Mouse (Mus musculus): ENCODE results near the gene Fam120b. TPM values are rescaled to one million over a fixed set of nuclear protein-coding genes. Genes with fewer than 3 reads are reported as not detected.

Fam120b gene
- 40.4 and 44.3 TPM in 2 replicates for polyA plus RNA-seq (2016; fragmentation: Nextera tagmentation; extraction: Ambion mirVana)

DNA sequence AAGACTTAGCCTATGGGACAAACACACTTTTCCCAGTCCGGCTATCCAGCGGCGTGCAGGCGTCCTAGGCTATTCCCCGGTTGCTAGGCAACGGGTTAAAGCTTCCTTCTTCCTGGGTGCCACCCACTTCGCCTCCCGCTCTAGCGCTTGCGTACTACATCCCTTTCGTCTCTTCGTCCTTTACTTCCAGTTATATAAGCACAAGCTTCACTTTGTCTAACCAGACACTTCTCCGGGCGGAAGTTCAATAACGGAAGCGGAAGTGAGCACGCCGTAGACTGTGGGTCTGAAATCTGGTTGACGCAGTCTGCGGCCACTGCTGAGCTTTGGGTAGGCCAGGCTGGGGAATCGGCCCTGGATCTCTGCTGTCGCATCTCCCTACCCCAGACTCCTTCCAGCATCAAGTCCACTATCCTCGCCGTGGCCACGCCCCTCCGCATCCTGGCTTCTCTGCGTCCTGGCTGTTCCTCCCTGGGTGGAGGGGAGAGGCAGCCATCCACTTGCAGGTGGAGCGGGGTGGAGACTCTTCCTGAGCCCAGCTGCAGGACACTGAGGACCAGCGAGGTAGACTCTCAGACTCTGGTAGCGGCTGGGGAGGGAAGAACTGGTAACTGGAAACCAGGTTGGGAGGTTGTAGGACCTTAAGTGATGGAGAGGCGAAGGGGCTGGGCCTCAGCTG is at the start of gene Fam120b:
TSS of gene Fam120b (plus strand) at position 206 of the 679 bp plus-strand sequence.
- ATAC-seq (ENCODE audit: low FRiP score, low read depth) = peak; percentile 96
- Histone ChIP-seq H3K4me3 (peak within 1 kb of the TSS; percentile 67), H3K36me3 (no peaks in the 10 kb centered on the region), H3K4me1 (peaks cover 24% of the 10 kb centered on the region), H3K27me3 (peaks cover 15% of the 10 kb centered on the region; the same call in 1 of the 2 replicates), H3K27ac (replicated peaks) (peak within 1 kb of the TSS; percentile 88), H3K9me3 (no peaks in the 10 kb centered on the region), H3K4me2 (replicated peaks) (peak within 1 kb of the TSS; percentile 71), H3K9ac (replicated peaks) (peak within 1 kb of the TSS; percentile 79)
- whole genome bisulfite sequencing = under 1% methylated on average over 31 of the region's 31 CpGs

DNA sequence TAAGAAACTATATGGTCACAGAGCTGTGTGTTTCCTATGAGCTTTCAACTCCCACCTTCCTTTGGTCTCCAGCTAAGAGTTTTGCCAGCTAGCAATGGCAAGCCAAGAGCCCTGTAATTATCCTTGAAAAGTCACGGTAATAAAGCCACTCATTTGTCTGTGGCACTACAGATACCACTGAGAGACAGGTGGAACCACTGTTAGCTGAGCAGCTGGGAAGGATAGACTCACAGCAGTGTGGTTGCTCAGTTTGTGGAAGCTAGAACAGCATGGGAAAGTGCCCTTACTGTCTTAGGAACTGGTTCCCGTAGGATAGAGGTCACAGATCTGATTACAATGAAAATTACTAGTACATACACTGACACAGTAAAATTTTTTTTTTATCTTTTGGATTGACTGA is 45.9 kb upstream of the Fam120b start:
- no peak overlapping the region for H3K27ac ChIP-seq (replicated peaks)

GRCm38 (mm10) chr17:15352869-15353610 is 43.0 kb upstream of the Fam120b start:
- 77% methylated on average over 10 of the region's 10 CpGs for WGBS
- ATAC-seq (ENCODE audit: low FRiP score, low read depth) = no peak
- Histone ChIP-seq H3K4me3 (no peak overlapping the region), H3K27me3 (0 out of 2 replicates have a peak, but pooled peaks cover 3% of the 10 kb centered on the region), H3K9me3 (no peaks in the 10 kb centered on the region), H3K9ac (replicated peaks) (no peak overlapping the region), H3K27ac (replicated peaks) (no peak overlapping the region), H3K36me3 (no peaks in the 10 kb centered on the region), H3K4me2 (replicated peaks) (no peak overlapping the region), H3K4me1 (no peaks in the 10 kb centered on the region)

More for the DNA sequence above, 45.9 kb upstream of the Fam120b start:
- ATAC-seq (ENCODE audit: low FRiP score, low read depth) = no peak
- Histone ChIP-seq H3K4me1 (no peaks in the 10 kb centered on the region), H3K36me3 (no peaks in the 10 kb centered on the region), H3K9ac (replicated peaks) (no peak overlapping the region), H3K9me3 (no peaks in the 10 kb centered on the region), H3K4me2 (replicated peaks) (no peak overlapping the region), H3K27me3 (no peaks in the 10 kb centered on the region; the same call in 1 of the 2 replicates), H3K4me3 (no peak overlapping the region)
- WGBS = 81% methylated on average over 2 of the region's 2 CpGs

- no peak for ATAC-seq (ENCODE audit: low FRiP score, low read depth)
- Histone ChIP-seq H3K9me3 (no peaks in the 10 kb centered on the region), H3K4me3 (no peak overlapping the region), H3K4me2 (replicated peaks) (no peak overlapping the region), H3K9ac (replicated peaks) (no peak overlapping the region), H3K27me3 (0 out of 2 replicates have a peak, but pooled peaks cover 3% of the 10 kb centered on the region), H3K36me3 (no peaks in the 10 kb centered on the region), H3K4me1 (no peaks in the 10 kb centered on the region), H3K27ac (replicated peaks) (no peak overlapping the region)
- 88% methylated on average over 2 of the region's 2 CpGs for WGBS
Measured at GRCm38 (mm10) chr17:15354006-15354405, 42.0 kb upstream of the Fam120b start.

GRCm38 (mm10) chr17:15355072-15355471 is 40.9 kb upstream of the Fam120b start:
- Histone ChIP-seq H3K4me1 (no peaks in the 10 kb centered on the region), H3K4me2 (replicated peaks) (no peak overlapping the region), H3K9me3 (no peaks in the 10 kb centered on the region), H3K27ac (replicated peaks) (no peak overlapping the region), H3K9ac (replicated peaks) (no peak overlapping the region), H3K4me3 (no peak overlapping the region), H3K36me3 (no peaks in the 10 kb centered on the region), H3K27me3 (0 out of 2 replicates have a peak, but pooled peaks cover 3% of the 10 kb centered on the region)
- no peak for ATAC-seq (ENCODE audit: low FRiP score, low read depth)
- WGBS = 97% methylated on average over 3 of the region's 3 CpGs

DNA sequence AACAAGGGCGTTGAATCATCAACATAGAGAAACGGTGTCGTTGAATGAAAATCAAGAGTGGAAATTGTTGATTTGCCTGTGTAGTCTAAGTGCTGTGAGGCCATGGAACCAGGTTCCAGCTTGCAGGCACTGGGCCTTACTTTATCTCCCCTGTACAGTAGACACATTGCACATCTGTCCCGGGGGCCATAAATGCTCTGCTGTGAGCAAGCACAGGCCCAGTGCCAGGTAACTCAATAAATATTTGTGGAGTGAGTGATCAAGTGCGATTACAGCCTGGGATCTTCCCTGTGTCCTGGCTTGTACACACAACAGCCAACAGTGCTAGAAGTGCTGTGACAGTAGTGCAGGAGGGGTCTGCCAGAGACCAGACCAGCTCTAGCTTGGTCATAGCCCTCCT is 39.5 kb upstream of the Fam120b start:
- no peaks in the 10 kb centered on the region for H3K4me1 ChIP-seq
- no peak for ATAC-seq (ENCODE audit: low FRiP score, low read depth)
- 92% methylated on average over 5 of the region's 5 CpGs for WGBS

GRCm38 (mm10) chr17:15357071-15357470 is 38.9 kb upstream of the Fam120b start:
- no peak for ATAC-seq (ENCODE audit: low FRiP score, low read depth)
- WGBS = 77% methylated on average over 3 of the region's 3 CpGs
- H3K4me2 ChIP-seq (replicated peaks) = no peak overlapping the region

More for the DNA sequence above, 39.5 kb upstream of the Fam120b start:
- Histone ChIP-seq H3K4me2 (replicated peaks) (no peak overlapping the region), H3K9ac (replicated peaks) (no peak overlapping the region), H3K27me3 (0 out of 2 replicates have a peak, but pooled peaks cover 3% of the 10 kb centered on the region), H3K9me3 (no peaks in the 10 kb centered on the region), H3K27ac (replicated peaks) (no peak overlapping the region), H3K4me3 (no peak overlapping the region), H3K36me3 (no peaks in the 10 kb centered on the region)

GRCm38 (mm10) chr17:15363656-15364055 is 32.3 kb upstream of the Fam120b start:
- H3K9ac ChIP-seq (replicated peaks) = no peak overlapping the region
- H3K27ac ChIP-seq (replicated peaks) = no peak overlapping the region
- ATAC-seq (ENCODE audit: low FRiP score, low read depth) = no peak
- H3K4me1 ChIP-seq = peaks cover 8% of the 10 kb centered on the region; the same call in 1 of the 2 replicates
- H3K4me2 ChIP-seq (replicated peaks) = no peak overlapping the region
- H3K9me3 ChIP-seq = no peaks in the 10 kb centered on the region
- 81% methylated on average over 3 of the region's 3 CpGs for WGBS
- H3K4me3 ChIP-seq = no peak overlapping the region
- H3K27me3 ChIP-seq = no peaks in the 10 kb centered on the region
- peaks cover 26% of the 10 kb centered on the region for H3K36me3 ChIP-seq

More at GRCm38 (mm10) chr17:15357071-15357470, 38.9 kb upstream of the Fam120b start:
- Histone ChIP-seq H3K4me1 (no peaks in the 10 kb centered on the region), H3K36me3 (no peaks in the 10 kb centered on the region), H3K9me3 (no peaks in the 10 kb centered on the region), H3K9ac (replicated peaks) (no peak overlapping the region), H3K27me3 (0 out of 2 replicates have a peak, but pooled peaks cover 3% of the 10 kb centered on the region), H3K27ac (replicated peaks) (no peak overlapping the region), H3K4me3 (no peak overlapping the region)

GRCm38 (mm10) chr17:15365650-15366049 is 30.4 kb upstream of the Fam120b start:
- H3K36me3 ChIP-seq = peaks cover 46% of the 10 kb centered on the region
- WGBS = 89% methylated on average over 5 of the region's 5 CpGs
- H3K4me3 ChIP-seq = no peak overlapping the region
- H3K4me2 ChIP-seq (replicated peaks) = no peak overlapping the region
- peaks cover 28% of the 10 kb centered on the region for H3K4me1 ChIP-seq
- H3K27ac ChIP-seq (replicated peaks) = no peak overlapping the region
- peaks cover 5% of the 10 kb centered on the region; the same call in 1 of the 2 replicates for H3K27me3 ChIP-seq
- ATAC-seq (ENCODE audit: low FRiP score, low read depth) = no peak
- H3K9ac ChIP-seq (replicated peaks) = no peak overlapping the region
- no peaks in the 10 kb centered on the region for H3K9me3 ChIP-seq

DNA sequence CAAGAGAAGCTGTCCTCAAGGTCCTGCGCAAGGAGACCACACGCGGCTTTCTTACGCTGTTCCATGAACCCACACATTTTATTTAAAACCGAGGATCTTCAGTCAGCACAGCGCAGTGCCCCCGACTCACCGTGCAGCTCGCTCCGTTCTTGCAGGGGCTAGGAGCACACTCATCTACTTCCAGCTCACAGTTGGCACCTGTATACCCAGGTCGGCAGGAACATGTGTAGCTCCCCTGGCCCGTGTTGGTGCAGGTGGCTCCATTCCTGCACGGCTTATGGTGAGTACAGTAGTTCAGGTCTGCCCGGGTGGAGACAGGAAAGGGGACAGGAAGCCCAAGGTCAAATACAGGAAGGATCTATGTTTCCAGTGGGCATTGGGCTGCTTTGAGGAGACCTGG is 25.6 kb upstream of the Fam120b start:
- WGBS = 95% methylated on average over 14 of the region's 14 CpGs
- Histone ChIP-seq H3K4me3 (peak overlapping the region; percentile 21), H3K27me3 (peaks cover 23% of the 10 kb centered on the region), H3K4me2 (replicated peaks) (peak overlapping the region; percentile 83), H3K27ac (replicated peaks) (no peak overlapping the region), H3K4me1 (peaks cover 65% of the 10 kb centered on the region), H3K36me3 (peaks cover 57% of the 10 kb centered on the region), H3K9me3 (no peaks in the 10 kb centered on the region), H3K9ac (replicated peaks) (0 out of 2 replicates have a peak overlapping the region, but pooled peaks have one; percentile 1)
- ATAC-seq (ENCODE audit: low FRiP score, low read depth) = no peak

DNA sequence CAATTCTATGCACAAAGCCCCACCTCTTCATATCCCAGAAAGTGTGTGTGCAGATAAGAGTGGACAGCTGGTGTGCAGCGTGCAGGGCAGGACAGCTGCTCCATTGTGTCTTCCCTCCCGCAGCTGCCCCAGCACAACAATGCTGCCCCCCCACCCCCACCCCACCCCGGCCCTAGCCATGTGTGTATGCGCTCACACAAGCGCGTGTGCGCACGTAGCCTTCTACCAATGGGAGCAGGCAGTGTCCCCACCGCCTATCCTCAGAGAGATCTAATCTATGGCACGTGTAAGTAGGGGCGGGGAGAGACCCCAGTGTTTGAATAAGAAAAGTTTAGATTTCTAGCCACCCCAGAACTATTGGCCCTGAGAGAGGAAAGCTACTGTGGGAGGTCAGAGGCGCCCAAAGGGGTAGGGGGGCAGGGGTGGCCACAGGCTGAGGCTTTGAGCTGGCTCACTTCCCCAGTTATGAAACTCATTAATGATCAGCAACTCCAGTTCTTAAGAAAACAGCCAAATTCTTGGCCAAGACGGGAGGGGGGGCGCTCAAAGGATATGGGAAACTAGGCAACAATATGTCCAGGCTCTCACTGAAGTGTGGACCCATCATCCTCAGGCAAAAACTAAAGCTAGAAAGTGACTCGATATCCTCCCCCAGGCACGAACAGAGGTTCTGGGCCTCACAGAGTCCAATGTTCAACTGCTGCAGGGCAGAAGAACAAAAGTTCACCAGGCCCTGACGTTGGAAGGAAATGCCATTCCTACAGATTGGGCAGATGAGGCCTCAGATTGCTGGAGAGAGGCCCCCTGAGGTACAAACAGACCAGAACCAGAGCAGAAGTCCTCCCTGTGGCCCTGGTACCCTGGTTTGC is 23.8 kb upstream of the Fam120b start:
- Histone ChIP-seq H3K4me1 (peaks cover 65% of the 10 kb centered on the region), H3K9me3 (no peaks in the 10 kb centered on the region), H3K9ac (replicated peaks) (peak overlapping the region; percentile 91), H3K4me3 (peak overlapping the region; percentile 86), H3K36me3 (peaks cover 43% of the 10 kb centered on the region), H3K27ac (replicated peaks) (peak overlapping the region; percentile 69), H3K4me2 (replicated peaks) (peak overlapping the region; percentile 83), H3K27me3 (peaks cover 23% of the 10 kb centered on the region)
- ATAC-seq (ENCODE audit: low FRiP score, low read depth) = peak; percentile 71
- WGBS = 17% methylated on average over 17 of the region's 17 CpGs
